Mouse (Mus musculus) thymus, adult 2 months (tissue): ENCODE results near the gene Dhrs13. TPM values are rescaled to one million over a fixed set of nuclear protein-coding genes. Genes with fewer than 3 reads are reported as not detected.
A peak's percentile ranks its signal among the peaks of the same experiment; 100 is the strongest.
"Not testable (repeated sequence)": the region's sequence is repeated elsewhere in the genome, so short reads cannot be mapped to it uniquely, and the experiment has no call there.

ENCODE experiments used
- DNase-seq: peaks from one replicate; pipeline ENCODE4 v3.0.0; 2021
- H3K27ac ChIP-seq: fragments of 200-500 bp; 2 replicates; pipeline ENCODE4 v1.5.1; 2012; ENCODE audit warnings: low read length, control low read depth; ENCODE audit not compliant: control insufficient read depth, insufficient read depth
- H3K27me3 ChIP-seq: fragments of 200-500 bp; 2 replicates; pipeline ENCODE4 v1.6.1; 2012; ENCODE audit warnings: mild to moderate bottlenecking, low read length, moderate library complexity, mixed read lengths; ENCODE audit not compliant: control insufficient read depth, insufficient read depth
- H3K36me3 ChIP-seq: fragments of 200-500 bp; 2 replicates; pipeline ENCODE4 v1.6.1; 2012; ENCODE audit warnings: mild to moderate bottlenecking, low read length, moderate library complexity; ENCODE audit not compliant: control insufficient read depth, insufficient read depth
- H3K4me1 ChIP-seq: fragments of 200-500 bp; replicated peaks from 2 replicates; pipeline ENCODE4 v1.6.1; 2012; ENCODE audit warnings: low read length; ENCODE audit not compliant: control insufficient read depth, insufficient read depth
- H3K4me3 ChIP-seq: fragments of 200-500 bp; 2 replicates; pipeline ENCODE4 v1.5.1; 2012; ENCODE audit warnings: mild to moderate bottlenecking, low read length, control low read depth, moderate library complexity; ENCODE audit not compliant: control insufficient read depth, insufficient read depth
- CTCF ChIP-seq: fragments of 200-500 bp; IDR thresholded peaks from 2 replicates; pipeline ENCODE4 v1.5.1; 2012; ENCODE audit warnings: mild to moderate bottlenecking, control low read depth, low read length, moderate library complexity, borderline replicate concordance; ENCODE audit not compliant: control insufficient read depth, poor library complexity, insufficient read depth; ENCODE audit errors: extremely low read depth
- POLR2A ChIP-seq: fragments of 200-500 bp; IDR thresholded peaks from 2 replicates; pipeline ENCODE4 v1.6.1; 2012; ENCODE audit warnings: mild to moderate bottlenecking, low read length, control low read depth, moderate library complexity; ENCODE audit not compliant: control insufficient read depth, poor library complexity, insufficient read depth; ENCODE audit errors: extremely low read depth
- WGBS: fragments of 180-500 bp; shearing (Covaris S2); methylation state at CpG from one replicate; pipeline ENCODE4 v1.1.7; 2018; 5-methylcytosine and 5-hydroxymethylcytosine counted together
- polyA plus RNA-seq: library from polyadenylated mRNA; depleted of rRNA; stranded (reverse); fragments of >200 nt; gene quantifications from 2 replicates; pipeline ENCODE4 v1.2.3, GENCODE M21; 2012

The Dhrs13 gene
- polyA plus RNA-seq, 1 experiment = 14.4 TPM

- DNase-seq = no peak
- Histone ChIP-seq H3K4me3 (no peak overlapping the region), H3K27ac (no peak overlapping the region), H3K27me3 (no peaks in the 10 kb centered on the region), H3K36me3 (peaks cover 16% of the 10 kb centered on the region), H3K4me1 (peaks cover 12% of the 10 kb centered on the region)
- 87% methylated on average over 2 of the region's 2 CpGs for WGBS
- TF ChIP-seq CTCF = no peak
- TF ChIP-seq POLR2A = no peak
Observed at GRCm38 (mm10) chr11:78030600-78030999, 1.5 kb upstream of the Dhrs13 start.

GRCm38 (mm10) chr11:78031389-78031788 lies 691 bp upstream of the Dhrs13 start:
- no peaks in the 10 kb centered on the region for H3K27me3 ChIP-seq
- no peak for DNase-seq
- no peak overlapping the region for H3K4me3 ChIP-seq
- peaks cover 18% of the 10 kb centered on the region for H3K4me1 ChIP-seq
- no peak for TF ChIP-seq CTCF
- no peak for TF ChIP-seq POLR2A
- no peak overlapping the region for H3K27ac ChIP-seq
- H3K36me3 ChIP-seq = peaks cover 10% of the 10 kb centered on the region
- 71% methylated on average over 6 of the region's 6 CpGs for WGBS

GRCm38 (mm10) chr11:78032809-78033195 lies 722 bp downstream of the Dhrs13 start:
- no peak overlapping the region for H3K27ac ChIP-seq
- 19% methylated on average over 5 of the region's 5 CpGs for WGBS
- no peaks in the 10 kb centered on the region; the same call in 1 of the 2 replicates for H3K36me3 ChIP-seq
- TF ChIP-seq CTCF = no peak
- no peak for TF ChIP-seq POLR2A
- H3K4me1 ChIP-seq = peaks cover 30% of the 10 kb centered on the region
- H3K27me3 ChIP-seq = no peaks in the 10 kb centered on the region
- no peak for DNase-seq
- peak overlapping the region; percentile 83 for H3K4me3 ChIP-seq

DNA sequence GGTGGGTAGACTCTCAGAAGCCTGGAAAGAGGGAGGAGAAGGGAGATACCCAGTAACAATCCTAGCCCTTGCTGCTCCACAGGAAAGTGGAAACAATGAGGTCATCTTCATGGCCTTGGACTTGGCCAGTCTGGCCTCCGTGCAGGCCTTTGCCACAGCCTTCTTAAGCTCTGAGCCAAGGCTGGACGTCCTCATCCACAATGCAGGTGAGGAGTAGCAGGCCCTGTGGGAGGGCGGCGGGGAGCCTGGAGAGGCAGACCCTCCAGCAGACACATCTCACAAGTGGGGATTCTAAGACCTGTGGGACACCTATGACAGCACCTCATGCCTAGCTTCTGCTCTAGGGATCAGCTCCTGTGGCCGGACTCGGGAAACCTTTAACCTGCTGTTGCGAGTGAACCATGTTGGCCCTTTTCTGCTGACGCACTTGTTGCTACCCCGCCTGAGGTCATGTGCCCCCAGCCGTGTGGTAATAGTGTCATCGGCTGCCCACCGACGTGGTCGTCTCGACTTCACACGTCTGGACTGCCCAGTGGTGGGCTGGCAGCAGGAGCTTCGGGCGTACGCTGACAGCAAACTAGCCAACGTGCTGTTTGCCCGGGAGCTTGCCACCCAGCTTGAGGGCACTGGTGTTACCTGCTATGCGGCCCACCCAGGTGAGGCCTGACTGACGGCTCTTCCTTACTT lies 2.0 kb downstream of the Dhrs13 start:
- H3K4me1 ChIP-seq = peaks cover 38% of the 10 kb centered on the region
- no peak for DNase-seq
- TF ChIP-seq CTCF (no peak), POLR2A (no peak)
- H3K27ac ChIP-seq = no peak overlapping the region
- WGBS = 97% methylated on average over 23 of the region's 23 CpGs
- H3K27me3 ChIP-seq = no peaks in the 10 kb centered on the region
- H3K36me3 ChIP-seq = no peaks in the 10 kb centered on the region
- H3K4me3 ChIP-seq = no peak overlapping the region

GRCm38 (mm10) chr11:78036791-78037190 lies 4.7 kb downstream of the Dhrs13 start:
- peaks cover 36% of the 10 kb centered on the region for H3K4me1 ChIP-seq
- TF ChIP-seq POLR2A = no peak
- TF ChIP-seq CTCF = no peak
- no peak overlapping the region for H3K4me3 ChIP-seq
- H3K27me3 ChIP-seq = no peaks in the 10 kb centered on the region
- 93% methylated on average over 10 of the region's 10 CpGs for WGBS
- DNase-seq = no peak
- H3K27ac ChIP-seq = no peak overlapping the region
- no peaks in the 10 kb centered on the region for H3K36me3 ChIP-seq

DNA sequence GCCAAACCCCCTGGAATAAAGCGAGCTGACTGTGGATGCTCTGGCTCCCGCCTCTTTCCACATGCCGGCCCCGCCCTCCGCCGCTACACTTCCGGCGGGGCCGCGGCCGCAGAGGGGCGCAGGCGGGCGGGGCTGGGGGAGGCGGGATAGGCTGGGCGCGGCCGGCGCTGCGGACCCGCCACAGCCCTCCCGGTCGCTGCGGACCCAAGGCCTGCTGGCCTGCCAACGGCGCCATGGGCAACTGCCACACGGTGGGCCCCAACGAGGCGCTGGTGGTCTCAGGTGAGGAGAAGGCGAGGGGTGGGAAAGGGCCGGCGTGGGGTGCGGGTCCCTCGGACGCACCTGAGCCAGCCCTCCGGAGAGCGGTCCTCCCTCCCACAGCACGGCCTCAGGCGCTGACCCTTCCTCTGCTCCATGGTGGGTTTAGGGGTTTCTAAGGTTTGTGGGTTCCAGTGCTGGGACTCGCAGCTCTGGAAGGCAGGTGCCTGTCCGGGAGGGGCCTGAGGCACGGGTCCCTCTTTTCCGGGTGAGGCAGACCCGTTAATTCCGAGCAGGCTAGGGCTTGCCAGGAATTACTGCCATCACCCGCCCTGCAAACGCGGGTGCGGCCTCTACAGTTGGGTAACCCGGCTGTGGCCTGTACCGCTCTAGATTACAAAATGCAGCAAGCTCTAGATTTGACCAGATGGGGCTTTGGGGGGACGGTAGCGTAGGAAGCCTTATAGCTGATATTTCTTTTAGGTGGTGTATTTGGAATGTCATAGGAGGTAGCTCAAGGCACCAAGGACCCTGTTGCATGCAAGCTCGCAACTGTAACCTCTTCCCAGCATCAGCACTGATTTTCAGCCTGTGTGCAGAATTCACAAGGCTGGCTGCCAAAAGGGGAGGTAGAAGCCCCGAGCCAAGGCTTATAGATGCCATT lies 6.0 kb downstream of the Dhrs13 start, which contains the start of gene Flot2:
Flot2 (plus strand) TSS at position 101 of the 922 bp plus-strand sequence.
- Histone ChIP-seq H3K27ac (no peak within 1 kb of the TSS), H3K27me3 (no peaks in the 10 kb centered on the region), H3K36me3 (no peaks in the 10 kb centered on the region), H3K4me1 (peaks cover 30% of the 10 kb centered on the region), H3K4me3 (peak within 1 kb of the TSS; percentile 98)
- no peak for TF ChIP-seq CTCF
- no peak for TF ChIP-seq POLR2A
- DNase-seq = peak; percentile 73
- 5% methylated on average over 55 of the region's 55 CpGs for WGBS

- peaks cover 25% of the 10 kb centered on the region for H3K4me1 ChIP-seq
- no peak overlapping the region for H3K4me3 ChIP-seq
- no peaks in the 10 kb centered on the region for H3K36me3 ChIP-seq
- H3K27me3 ChIP-seq = no peaks in the 10 kb centered on the region
- 65% methylated on average over 2 of the region's 2 CpGs for WGBS
- TF ChIP-seq POLR2A (no peak), CTCF (no peak)
- DNase-seq = no peak
- no peak overlapping the region for H3K27ac ChIP-seq
Observed at GRCm38 (mm10) chr11:78040878-78041277, 8.8 kb downstream of the Dhrs13 start.

DNA sequence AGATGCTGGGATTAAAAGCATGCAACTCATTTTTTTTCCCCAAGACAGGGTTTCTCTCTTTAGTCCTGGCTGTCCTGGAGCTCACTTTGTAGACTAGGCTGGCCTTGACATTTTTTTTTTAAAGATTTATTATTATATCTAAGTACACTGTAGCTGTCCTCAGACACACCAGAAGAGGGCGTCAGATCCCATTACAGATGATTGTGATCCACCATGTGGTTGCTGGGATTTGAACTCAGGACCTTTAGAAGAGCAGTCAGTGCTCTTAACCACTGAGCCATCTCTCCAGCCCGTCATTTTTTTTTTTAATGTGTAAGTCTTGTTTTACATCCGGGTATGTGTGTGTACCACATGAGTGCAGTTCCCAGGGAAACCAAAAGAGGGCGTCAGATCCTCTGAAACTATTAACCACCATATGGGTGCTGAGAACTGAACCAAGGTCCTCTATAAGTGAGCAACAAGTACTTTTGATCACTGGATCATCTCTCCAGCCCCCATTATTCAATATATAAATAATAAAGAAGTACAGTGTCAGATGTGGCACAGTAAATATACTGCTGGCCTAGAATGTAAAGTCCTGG lies 10.3 kb downstream of the Dhrs13 start:
- H3K4me3 ChIP-seq, DNase-seq, H3K27ac ChIP-seq, H3K36me3 ChIP-seq, H3K27me3 ChIP-seq: not testable (repeated sequence)
- 95% methylated on average over 4 of the region's 4 CpGs for WGBS
- peaks cover 13% of the 10 kb centered on the region for H3K4me1 ChIP-seq
